Mouse (Mus musculus): Measurements from ENCODE around the gene Bahcc1. TPM values are rescaled to one million over a fixed set of nuclear protein-coding genes. Genes with fewer than 3 reads are reported as not detected.

The Bahcc1 gene
- polyA plus RNA-seq, 1 experiment from 2014 or later, result 24.9 TPM

- no peaks in the 10 kb centered on the region for H3K9me3 ChIP-seq (ENCODE audit: control insufficient read depth, low read length)
- ATAC-seq (ENCODE audit: insufficient number of reproducible peaks, low FRiP score, low TSS enrichment, low read depth) (no peak), DNase-seq (ENCODE audit: low spot score) (peak; percentile 82)
- H3K4me3 ChIP-seq (ENCODE audit: low read depth, low read length), result peak overlapping the region; percentile 86
- peaks cover 44% of the 10 kb centered on the region for H3K4me1 ChIP-seq (ENCODE audit: control insufficient read depth, insufficient read depth, low read length)
- peak overlapping the region; percentile 99 for H3K9ac ChIP-seq (ENCODE audit: low read length)
- under 1% methylated on average over 43 of the region's 43 CpGs for WGBS
- peak overlapping the region; percentile 97 for H3K27ac ChIP-seq (replicated peaks; ENCODE audit: low read depth, low read length)
- peak overlapping the region; percentile 72 for H3K4me2 ChIP-seq (ENCODE audit: low read depth, severe bottlenecking)
- H3K27me3 ChIP-seq (ENCODE audit: control insufficient read depth, insufficient read depth, low read length), result no peaks in the 10 kb centered on the region
- H3K36me3 ChIP-seq (ENCODE audit: control insufficient read depth, insufficient read depth, low read length), result no peaks in the 10 kb centered on the region
Observed at GRCm38 (mm10) chr11:120187236-120188101, 45.3 kb upstream of the Bahcc1 start.

GRCm38 (mm10) chr11:120188102-120188480 is 44.7 kb upstream of the Bahcc1 start:
- H3K27me3 ChIP-seq (ENCODE audit: control insufficient read depth, insufficient read depth, low read length), result no peaks in the 10 kb centered on the region
- WGBS, result under 1% methylated on average over 24 of the region's 24 CpGs
- peak overlapping the region; percentile 72 for H3K4me2 ChIP-seq (ENCODE audit: low read depth, severe bottlenecking)
- peak overlapping the region; percentile 99 for H3K9ac ChIP-seq (ENCODE audit: low read length)
- H3K27ac ChIP-seq (replicated peaks; ENCODE audit: low read depth, low read length), result peak overlapping the region; percentile 97
- DNase-seq (ENCODE audit: low spot score) (peak; percentile 77), ATAC-seq (ENCODE audit: insufficient number of reproducible peaks, low FRiP score, low TSS enrichment, low read depth) (no peak)
- H3K4me1 ChIP-seq (ENCODE audit: control insufficient read depth, insufficient read depth, low read length), result peaks cover 41% of the 10 kb centered on the region
- H3K4me3 ChIP-seq (ENCODE audit: low read depth, low read length), result peak overlapping the region; percentile 86
- no peaks in the 10 kb centered on the region for H3K9me3 ChIP-seq (ENCODE audit: control insufficient read depth, low read length)
- no peaks in the 10 kb centered on the region for H3K36me3 ChIP-seq (ENCODE audit: control insufficient read depth, insufficient read depth, low read length)

- H3K27me3 ChIP-seq (ENCODE audit: control insufficient read depth, insufficient read depth, low read length), result no peaks in the 10 kb centered on the region
- H3K9me3 ChIP-seq (ENCODE audit: control insufficient read depth, low read length), result no peaks in the 10 kb centered on the region
- H3K27ac ChIP-seq (replicated peaks; ENCODE audit: low read depth, low read length), result peak overlapping the region; percentile 97
- peak overlapping the region; percentile 86 for H3K4me3 ChIP-seq (ENCODE audit: low read depth, low read length)
- peaks cover 34% of the 10 kb centered on the region for H3K4me1 ChIP-seq (ENCODE audit: control insufficient read depth, insufficient read depth, low read length)
- peak overlapping the region; percentile 99 for H3K9ac ChIP-seq (ENCODE audit: low read length)
- under 1% methylated on average over 41 of the region's 41 CpGs for WGBS
- peak overlapping the region; percentile 72 for H3K4me2 ChIP-seq (ENCODE audit: low read depth, severe bottlenecking)
- no peaks in the 10 kb centered on the region for H3K36me3 ChIP-seq (ENCODE audit: control insufficient read depth, insufficient read depth, low read length)
- peak; percentile 80 for DNase-seq (ENCODE audit: low spot score)
- ATAC-seq (ENCODE audit: insufficient number of reproducible peaks, low FRiP score, low TSS enrichment, low read depth), result no peak
Observed at GRCm38 (mm10) chr11:120188481-120189441, 44.0 kb upstream of the Bahcc1 start.

GRCm38 (mm10) chr11:120189459-120190312 is 43.1 kb upstream of the Bahcc1 start:
- WGBS, result under 1% methylated on average over 68 of the region's 68 CpGs
- DNase-seq (ENCODE audit: low spot score), result peak; percentile 99
- H3K4me1 ChIP-seq (ENCODE audit: control insufficient read depth, insufficient read depth, low read length), result peaks cover 25% of the 10 kb centered on the region

GRCm38 (mm10) chr11:120190526-120191412 is 42.0 kb upstream of the Bahcc1 start:
- DNase-seq (ENCODE audit: low spot score), result no peak
- H3K36me3 ChIP-seq (ENCODE audit: control insufficient read depth, insufficient read depth, low read length), result no peaks in the 10 kb centered on the region
- H3K9me3 ChIP-seq (ENCODE audit: control insufficient read depth, low read length), result no peaks in the 10 kb centered on the region
- peak overlapping the region; percentile 72 for H3K4me2 ChIP-seq (ENCODE audit: low read depth, severe bottlenecking)
- H3K27ac ChIP-seq (replicated peaks; ENCODE audit: low read depth, low read length), result 0 out of 2 replicates have a peak overlapping the region, but pooled peaks have one; percentile 39
- ATAC-seq (ENCODE audit: insufficient number of reproducible peaks, low FRiP score, low TSS enrichment, low read depth), result no peak
- WGBS, result 25% methylated on average over 14 of the region's 14 CpGs
- H3K27me3 ChIP-seq (ENCODE audit: control insufficient read depth, insufficient read depth, low read length), result no peaks in the 10 kb centered on the region
- peaks cover 14% of the 10 kb centered on the region for H3K4me1 ChIP-seq (ENCODE audit: control insufficient read depth, insufficient read depth, low read length)
- H3K4me3 ChIP-seq (ENCODE audit: low read depth, low read length), result peak overlapping the region; percentile 86
- H3K9ac ChIP-seq (ENCODE audit: low read length), result peak overlapping the region; percentile 99

More at GRCm38 (mm10) chr11:120189459-120190312, 43.1 kb upstream of the Bahcc1 start:
- H3K36me3 ChIP-seq (ENCODE audit: control insufficient read depth, insufficient read depth, low read length), result no peaks in the 10 kb centered on the region
- H3K27ac ChIP-seq (replicated peaks; ENCODE audit: low read depth, low read length), result peak overlapping the region; percentile 97
- H3K27me3 ChIP-seq (ENCODE audit: control insufficient read depth, insufficient read depth, low read length), result no peaks in the 10 kb centered on the region
- no peaks in the 10 kb centered on the region for H3K9me3 ChIP-seq (ENCODE audit: control insufficient read depth, low read length)
- ATAC-seq (ENCODE audit: insufficient number of reproducible peaks, low FRiP score, low TSS enrichment, low read depth), result peak; percentile 92
- peak overlapping the region; percentile 72 for H3K4me2 ChIP-seq (ENCODE audit: low read depth, severe bottlenecking)
- H3K4me3 ChIP-seq (ENCODE audit: low read depth, low read length), result peak overlapping the region; percentile 86
- H3K9ac ChIP-seq (ENCODE audit: low read length), result peak overlapping the region; percentile 99

GRCm38 (mm10) chr11:120198831-120199230 is 33.9 kb upstream of the Bahcc1 start:
- no peaks in the 10 kb centered on the region for H3K9me3 ChIP-seq (ENCODE audit: control insufficient read depth, low read length)
- H3K4me2 ChIP-seq (ENCODE audit: low read depth, severe bottlenecking), result no peak overlapping the region
- WGBS, result 38% methylated on average over 13 of the region's 13 CpGs
- ATAC-seq (ENCODE audit: insufficient number of reproducible peaks, low FRiP score, low TSS enrichment, low read depth), result no peak
- H3K36me3 ChIP-seq (ENCODE audit: control insufficient read depth, insufficient read depth, low read length), result no peaks in the 10 kb centered on the region
- no peak overlapping the region for H3K4me3 ChIP-seq (ENCODE audit: low read depth, low read length)
- no peaks in the 10 kb centered on the region; the same call in 1 of the 2 replicates for H3K4me1 ChIP-seq (ENCODE audit: control insufficient read depth, insufficient read depth, low read length)
- H3K27me3 ChIP-seq (ENCODE audit: control insufficient read depth, insufficient read depth, low read length), result no peaks in the 10 kb centered on the region
- DNase-seq (ENCODE audit: low spot score), result peak; percentile 21
- no peak overlapping the region for H3K27ac ChIP-seq (replicated peaks; ENCODE audit: low read depth, low read length)
- H3K9ac ChIP-seq (ENCODE audit: low read length), result no peak overlapping the region

- Histone ChIP-seq H3K27ac (replicated peaks; ENCODE audit: low read depth, low read length) (no peak overlapping the region), H3K36me3 (ENCODE audit: control insufficient read depth, insufficient read depth, low read length) (no peaks in the 10 kb centered on the region), H3K9me3 (ENCODE audit: control insufficient read depth, low read length) (no peaks in the 10 kb centered on the region), H3K9ac (ENCODE audit: low read length) (no peak overlapping the region), H3K4me2 (ENCODE audit: low read depth, severe bottlenecking) (no peak overlapping the region), H3K4me1 (ENCODE audit: control insufficient read depth, insufficient read depth, low read length) (no peaks in the 10 kb centered on the region; the same call in 1 of the 2 replicates), H3K4me3 (ENCODE audit: low read depth, low read length) (no peak overlapping the region), H3K27me3 (ENCODE audit: control insufficient read depth, insufficient read depth, low read length) (no peaks in the 10 kb centered on the region)
- no peak for ATAC-seq (ENCODE audit: insufficient number of reproducible peaks, low FRiP score, low TSS enrichment, low read depth)
- WGBS, result 78% methylated on average over 7 of the region's 7 CpGs
- DNase-seq (ENCODE audit: low spot score), result peak; percentile 20
Observed at GRCm38 (mm10) chr11:120199766-120200165, 33.0 kb upstream of the Bahcc1 start.
